Mouse (Mus musculus) ES-E14 (cell line): ENCODE results near the gene Igfbp7.

Experiments used
- CHD2 ChIP-seq: IDR thresholded peaks from 2 replicates; pipeline ENCODE4 v1.6.1; 2014; ENCODE audit warnings: mild to moderate bottlenecking, low read depth, low read length, inconsistent platforms
- HCFC1 ChIP-seq: IDR thresholded peaks from 2 replicates; pipeline ENCODE4 v1.6.1; 2012; ENCODE audit warnings: low read length, inconsistent platforms, borderline replicate concordance; ENCODE audit not compliant: insufficient read depth
- MAFK ChIP-seq: IDR thresholded peaks from 2 replicates; pipeline ENCODE4 v1.6.1; 2014; ENCODE audit warnings: mild to moderate bottlenecking, low read depth, low read length, inconsistent platforms; ENCODE audit not compliant: insufficient read depth
- ZC3H11A ChIP-seq: IDR thresholded peaks from 2 replicates; pipeline ENCODE4 v1.6.1; 2012; ENCODE audit warnings: low read depth, mild to moderate bottlenecking, inconsistent platforms, low read length, borderline replicate concordance
- ZNF384 ChIP-seq: IDR thresholded peaks from 2 replicates; pipeline ENCODE4 v1.6.1; 2012; ENCODE audit warnings: low read depth, low read length, inconsistent platforms

DNA sequence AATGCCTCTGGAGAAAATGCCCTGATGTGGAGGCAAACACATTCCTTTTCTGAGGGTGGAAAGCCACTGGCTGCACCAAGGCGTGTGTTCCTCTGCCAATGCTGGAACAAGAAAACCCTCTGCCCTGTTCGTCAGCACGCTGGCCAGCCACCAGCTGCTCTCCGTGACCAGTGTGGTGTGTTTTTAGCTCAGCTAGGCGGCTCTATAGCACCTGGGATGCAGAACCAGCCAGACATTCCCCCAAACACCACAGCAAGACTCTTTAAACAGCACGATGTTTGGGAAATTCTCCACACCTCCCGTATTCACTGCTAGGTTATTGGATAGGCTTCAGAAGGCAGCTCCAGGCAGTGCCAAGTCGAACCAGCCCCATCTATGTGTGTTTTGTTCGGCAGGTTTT lies 25.7 kb upstream of the Igfbp7 start:
- TF ChIP-seq HCFC1 (no peak), CHD2 (no peak), MAFK (no peak), ZC3H11A (no peak), ZNF384 (no peak)
